Mouse (Mus musculus) heart, embryonic 13.5 days (tissue): ENCODE results near the gene Il1f6. TPM values are rescaled to one million over a fixed set of nuclear protein-coding genes. Genes with fewer than 3 reads are reported as not detected.

Source experiments
- polyA plus RNA-seq: library from polyadenylated mRNA; unstranded; fragments of >200 nt; fragmentation: Nextera tagmentation; extraction: Ambion mirVana; gene quantifications from 2 replicates; pipeline ENCODE4 v1.2.1, GENCODE M21; 2015

The Il1f6 gene
- polyA plus RNA-seq, 1 experiment from 2014 or later = not detected

Other genes starting within 250 kb of the Il1f6 start
- 3.7 and 4.1 TPM in 2 replicates for gene Hnmt, start 166.0 kb upstream of the Il1f6 start, polyA plus RNA-seq
- gene Tbpl2, start 118.8 kb upstream of the Il1f6 start, polyA plus RNA-seq = not detected in 2 replicates
- not detected in 2 replicates for gene Il1f8, start 62.3 kb upstream of the Il1f6 start, polyA plus RNA-seq
- not detected in 2 replicates for gene Il1f9, start 28.9 kb upstream of the Il1f6 start, polyA plus RNA-seq
- not detected in 2 replicates for gene Il1f5, start 61.5 kb downstream of the Il1f6 start, polyA plus RNA-seq
- not detected in 2 replicates for gene Il1f10, start 75.8 kb downstream of the Il1f6 start, polyA plus RNA-seq
- 0.47 and 0.62 TPM in 2 replicates for gene Il1rn, start 121.4 kb downstream of the Il1f6 start, polyA plus RNA-seq
- gene Psd4, start 152.2 kb downstream of the Il1f6 start, polyA plus RNA-seq = 0.96 and 1.1 TPM in 2 replicates